Mouse (Mus musculus): ENCODE measurements around the gene Dok7.

Gene Dok7

GRCm38 (mm10) chr5:35056604-35057432 lies at the start of gene Dok7:
TSS of gene Dok7 (plus strand) at chr5:35056766.
- DNase-seq (ENCODE audit: low read depth, low spot score): no peak

- no peak for DNase-seq (ENCODE audit: low read depth, low spot score)
Measured at GRCm38 (mm10) chr5:35009163-35009562, 47.4 kb upstream of the Dok7 start.

- DNase-seq (ENCODE audit: low read depth, low spot score): no peak
Measured at GRCm38 (mm10) chr5:35010656-35011055, 45.9 kb upstream of the Dok7 start.

GRCm38 (mm10) chr5:35011156-35011923 lies 45.2 kb upstream of the Dok7 start:
- no peak for DNase-seq (ENCODE audit: low read depth, low spot score)

- DNase-seq (ENCODE audit: low read depth, low spot score): no peak
Measured at GRCm38 (mm10) chr5:35014036-35014435, 42.5 kb upstream of the Dok7 start.

- DNase-seq (ENCODE audit: low read depth, low spot score): no peak
Measured at GRCm38 (mm10) chr5:35019673-35020300, 36.8 kb upstream of the Dok7 start.

GRCm38 (mm10) chr5:35020410-35021241 lies 35.9 kb upstream of the Dok7 start:
- DNase-seq (ENCODE audit: low read depth, low spot score): no peak

GRCm38 (mm10) chr5:35024975-35025374 lies 31.6 kb upstream of the Dok7 start:
- DNase-seq (ENCODE audit: low read depth, low spot score): no peak

GRCm38 (mm10) chr5:35029303-35029702 lies 27.3 kb upstream of the Dok7 start:
- DNase-seq (ENCODE audit: low read depth, low spot score): no peak

GRCm38 (mm10) chr5:35029755-35030154 lies 26.8 kb upstream of the Dok7 start:
- no peak for DNase-seq (ENCODE audit: low read depth, low spot score)

GRCm38 (mm10) chr5:35033068-35033467 lies 23.5 kb upstream of the Dok7 start:
- DNase-seq (ENCODE audit: low read depth, low spot score): no peak

- no peak for DNase-seq (ENCODE audit: low read depth, low spot score)
Measured at GRCm38 (mm10) chr5:35033619-35034018, 22.9 kb upstream of the Dok7 start.

GRCm38 (mm10) chr5:35035141-35035540 lies 21.4 kb upstream of the Dok7 start:
- no peak for DNase-seq (ENCODE audit: low read depth, low spot score)

GRCm38 (mm10) chr5:35035795-35036194 lies 20.8 kb upstream of the Dok7 start:
- no peak for DNase-seq (ENCODE audit: low read depth, low spot score)

- no peak for DNase-seq (ENCODE audit: low read depth, low spot score)
Measured at GRCm38 (mm10) chr5:35037438-35037837, 19.1 kb upstream of the Dok7 start.

- no peak for DNase-seq (ENCODE audit: low read depth, low spot score)
Measured at GRCm38 (mm10) chr5:35041268-35041829, 15.2 kb upstream of the Dok7 start, which contains the start of gene Hgfac. TSS of gene Hgfac (plus strand) at chr5:35041509.

- DNase-seq (ENCODE audit: low read depth, low spot score): no peak
Measured at GRCm38 (mm10) chr5:35042431-35043109, 14.0 kb upstream of the Dok7 start.

- DNase-seq (ENCODE audit: low read depth, low spot score): peak; percentile 55
Measured at GRCm38 (mm10) chr5:35043110-35043451, 13.5 kb upstream of the Dok7 start.

GRCm38 (mm10) chr5:35050541-35050940 lies 6.0 kb upstream of the Dok7 start:
- no peak for DNase-seq (ENCODE audit: low read depth, low spot score)

- DNase-seq (ENCODE audit: low read depth, low spot score): no peak
Measured at GRCm38 (mm10) chr5:35054628-35055027, 1.9 kb upstream of the Dok7 start.

GRCm38 (mm10) chr5:35055076-35055475 lies 1.5 kb upstream of the Dok7 start:
- DNase-seq (ENCODE audit: low read depth, low spot score): no peak
